Mouse (Mus musculus): Measurements from ENCODE around the gene Fgf15.

DNA sequence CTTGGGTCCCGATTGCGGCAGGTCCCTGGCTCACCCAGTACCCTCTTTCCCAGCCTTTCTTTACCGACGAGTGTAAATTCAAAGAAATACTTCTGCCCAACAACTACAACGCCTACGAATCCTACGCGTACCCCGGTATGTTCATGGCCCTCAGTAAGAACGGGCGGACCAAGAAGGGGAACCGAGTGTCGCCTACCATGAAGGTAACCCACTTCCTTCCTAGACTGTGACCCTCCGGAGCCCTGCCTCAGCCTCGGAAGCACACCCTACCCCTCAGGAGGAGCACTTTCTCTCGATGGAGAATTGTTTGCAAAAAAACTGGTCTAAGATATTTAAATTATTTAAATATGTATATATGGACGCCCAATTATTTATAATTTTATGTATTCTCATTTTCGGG, 33.6 kb upstream of the Fgf15 start:
- TF ChIP-seq CTCF (IDR thresholded peaks at IDR 0.05; ENCODE audit: extremely low read depth, insufficient read length, insufficient replicate concordance, low read depth, low read length) (no peak), POLR2A (IDR thresholded peaks at IDR 0.05; ENCODE audit: low read depth, low read length) (no peak)
